Mouse (Mus musculus) layer of hippocampus, adult 9-11 months (tissue): ENCODE results near the gene Fam98c.
A peak's percentile ranks its signal among the peaks of the same experiment; 100 is the strongest.
"Not testable (repeated sequence)": the region's sequence is repeated elsewhere in the genome, so short reads cannot be mapped to it uniquely, and the experiment has no call there.

Source experiments
- DNase-seq: peaks from one replicate; pipeline ENCODE4 v3.0.0; 2022

Fam98c gene

DNA sequence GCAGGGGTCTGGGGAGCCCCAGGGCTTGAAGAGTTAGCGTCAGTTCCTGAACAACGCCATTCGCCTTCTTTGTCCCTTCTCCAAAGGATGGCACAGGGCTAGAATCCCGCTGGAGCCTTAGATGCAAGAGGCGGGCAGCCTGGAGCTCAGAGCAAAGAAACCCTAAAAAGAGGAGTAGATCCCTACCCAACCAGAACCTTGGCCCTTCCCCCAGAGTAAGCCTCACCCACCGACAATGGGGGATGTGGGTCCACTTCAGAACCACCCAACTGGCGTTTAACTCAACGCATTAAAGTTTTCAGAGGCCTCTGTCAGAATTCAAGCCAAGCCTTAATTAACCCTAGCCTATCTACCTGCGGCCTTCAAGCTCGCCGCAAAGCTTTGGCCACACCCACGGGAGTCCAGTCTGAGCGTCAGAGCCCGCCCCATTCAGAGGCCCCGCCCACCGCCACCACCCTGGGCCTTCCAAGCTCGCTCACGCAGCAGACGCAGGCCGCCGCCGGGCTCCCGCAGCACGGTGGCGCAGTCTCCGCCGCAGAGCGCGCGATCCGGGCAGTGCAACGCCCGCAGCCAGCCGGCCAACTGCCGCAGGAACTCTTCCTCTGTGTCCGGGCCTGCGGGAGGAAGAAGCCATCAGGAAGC, 717 bp downstream of the Fam98c start:
- DNase-seq, result peak; percentile 90

- no peak for DNase-seq
Measured at GRCm38 (mm10) chr7:29154018-29154720, 1.9 kb downstream of the Fam98c start.

DNA sequence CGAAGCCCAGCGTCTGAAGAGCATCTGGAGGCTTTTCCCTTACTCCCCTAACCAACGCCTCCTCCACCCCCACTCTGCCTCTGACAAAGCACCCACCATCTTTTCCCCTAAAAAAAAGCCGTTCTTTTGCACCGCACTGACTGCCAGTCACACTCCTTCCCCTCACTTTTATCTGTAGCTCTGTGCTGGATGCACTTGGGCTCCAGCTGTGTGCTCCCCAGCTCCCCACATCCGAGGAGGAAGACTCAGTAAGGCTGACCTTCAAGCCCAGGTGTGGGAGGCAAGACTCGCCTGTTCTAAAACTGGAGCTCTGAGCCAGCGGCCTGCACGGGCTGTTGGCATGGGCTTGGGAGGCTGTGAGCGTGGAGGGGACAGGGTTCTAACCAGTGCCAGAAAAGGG, 4.5 kb downstream of the Fam98c start:
- no peak for DNase-seq

GRCm38 (mm10) chr7:29148771-29149170, 7.3 kb downstream of the Fam98c start:
- no peak for DNase-seq

GRCm38 (mm10) chr7:29146625-29147367, 9.2 kb downstream of the Fam98c start:
- no peak for DNase-seq

- DNase-seq, result no peak
Measured at GRCm38 (mm10) chr7:29144006-29144405, 12.0 kb downstream of the Fam98c start.

GRCm38 (mm10) chr7:29141416-29141815, 14.6 kb downstream of the Fam98c start:
- no peak for DNase-seq

GRCm38 (mm10) chr7:29139237-29139636, 16.8 kb downstream of the Fam98c start:
- not testable (repeated sequence) for DNase-seq

- no peak for DNase-seq
Measured at GRCm38 (mm10) chr7:29137429-29137828, 18.6 kb downstream of the Fam98c start.

DNA sequence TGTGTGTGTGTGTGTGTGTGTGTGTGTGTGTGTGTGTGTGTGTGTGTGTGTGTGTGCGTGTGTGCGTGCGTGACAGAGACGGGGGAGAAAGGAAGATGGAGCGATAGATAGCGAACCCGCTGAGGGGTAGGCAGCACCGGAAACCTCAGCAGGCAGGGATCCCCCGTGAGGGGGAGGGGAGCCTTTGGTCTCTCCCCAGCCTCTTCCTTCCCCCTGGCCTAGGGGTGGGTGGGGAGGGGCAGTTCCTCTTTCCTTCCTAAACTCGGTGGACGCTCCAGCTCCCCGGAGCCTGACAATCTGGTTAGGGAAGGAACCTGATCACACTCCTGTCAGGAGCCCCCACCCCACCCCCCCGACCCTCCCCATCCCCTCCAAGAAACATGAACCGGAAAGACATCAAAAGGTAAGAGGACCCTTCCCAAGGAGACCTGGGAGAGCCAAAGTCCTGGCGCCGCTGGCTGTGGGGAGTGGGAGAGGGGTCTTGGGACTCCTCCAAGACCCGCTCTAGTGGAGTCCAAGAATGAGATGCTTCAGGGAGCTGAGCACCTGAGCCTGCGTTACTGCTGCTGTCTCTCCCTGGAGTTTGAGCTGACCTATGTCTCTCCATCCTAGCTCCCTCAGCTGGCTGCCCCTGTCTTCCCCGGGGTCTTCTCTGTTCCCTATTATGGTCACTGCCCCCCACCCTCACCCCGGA, 21.2 kb downstream of the Fam98c start, which contains the start of gene Rasgrp4:
Gene Rasgrp4 (plus strand): TSS at position 159 of the 694 bp plus-strand sequence.
- no peak for DNase-seq

DNA sequence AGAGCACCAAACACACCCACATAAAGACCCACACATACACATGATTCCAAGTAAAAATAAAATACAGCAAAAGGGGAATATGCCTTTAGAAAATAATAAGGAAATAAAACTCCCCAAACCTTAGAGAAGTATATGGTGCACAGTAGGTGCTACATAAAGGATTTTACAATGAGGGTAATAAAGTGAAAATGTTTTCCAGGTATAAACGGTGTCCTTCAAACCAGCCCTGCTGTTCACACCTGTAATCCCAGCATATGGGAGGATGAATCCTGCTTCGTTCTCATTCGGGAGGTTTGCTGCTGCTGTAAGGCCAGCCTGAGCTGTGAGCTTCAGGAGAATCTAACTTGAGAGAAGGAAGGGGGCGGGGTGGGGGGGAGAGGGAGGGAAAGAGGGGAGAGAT, 21.8 kb downstream of the Fam98c start:
- DNase-seq, result no peak

- no peak for DNase-seq
Measured at GRCm38 (mm10) chr7:29128725-29129124, 27.3 kb downstream of the Fam98c start.

DNA sequence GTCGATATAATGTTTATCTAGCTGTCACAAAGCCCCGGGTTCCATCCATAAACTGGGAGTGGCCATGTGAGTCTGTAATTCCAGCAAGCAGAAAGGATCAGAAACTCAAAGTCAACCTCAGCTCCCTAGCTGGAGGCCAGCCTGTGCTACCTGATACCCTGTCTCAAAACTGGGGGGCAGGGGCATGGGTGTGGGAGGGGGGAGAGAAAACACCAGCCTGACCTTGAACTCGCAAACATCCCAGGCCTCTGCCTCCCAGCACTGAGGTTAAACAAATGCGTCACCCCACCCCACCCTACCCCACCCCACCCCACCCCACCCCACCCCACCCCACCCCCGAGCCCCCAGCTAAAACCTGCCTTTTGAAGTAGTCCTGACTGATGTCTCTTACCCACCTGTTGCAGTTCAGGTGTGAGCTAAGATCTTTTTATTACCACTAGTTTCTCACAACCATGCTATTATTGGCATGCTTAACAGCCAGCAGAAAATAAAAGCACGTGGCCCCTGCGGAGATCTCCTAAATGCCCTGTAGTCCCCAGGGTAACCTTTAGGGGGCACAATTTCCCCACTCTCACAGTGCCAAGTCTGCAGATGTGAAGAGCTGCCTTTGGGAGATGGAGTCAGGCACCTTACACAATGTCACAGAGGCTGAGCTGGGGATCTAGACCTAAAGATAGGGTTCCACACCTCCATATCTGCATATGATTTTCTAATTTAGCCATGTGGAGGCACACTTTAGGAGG, 29.7 kb downstream of the Fam98c start:
- no peak for DNase-seq

GRCm38 (mm10) chr7:29124970-29125369, 31.1 kb downstream of the Fam98c start, which contains the start of gene Ryr1:
Gene Ryr1 (minus strand): TSS chr7:29125179.
- no peak for DNase-seq

GRCm38 (mm10) chr7:29123531-29124358, 32.3 kb downstream of the Fam98c start:
- DNase-seq, result no peak

DNA sequence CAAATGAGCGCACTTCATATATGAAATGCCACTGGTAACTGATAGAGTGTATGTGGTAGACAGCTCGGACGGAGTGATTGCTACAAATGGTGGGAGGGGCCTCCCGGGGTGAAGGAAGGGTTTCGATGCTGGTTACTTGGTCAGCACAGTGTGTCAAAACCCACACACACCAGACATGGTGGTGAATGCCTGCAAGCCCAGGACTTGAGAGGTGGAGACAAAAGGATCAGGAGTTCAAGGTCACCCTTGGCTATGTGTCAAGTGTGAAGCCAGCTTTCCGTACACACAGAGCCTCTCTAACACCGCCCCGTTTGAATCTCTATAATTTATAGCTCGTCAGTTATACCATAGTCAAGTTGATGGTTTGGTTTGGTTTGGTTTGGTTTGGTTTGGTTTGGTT, 33.2 kb downstream of the Fam98c start:
- DNase-seq, result no peak

DNA sequence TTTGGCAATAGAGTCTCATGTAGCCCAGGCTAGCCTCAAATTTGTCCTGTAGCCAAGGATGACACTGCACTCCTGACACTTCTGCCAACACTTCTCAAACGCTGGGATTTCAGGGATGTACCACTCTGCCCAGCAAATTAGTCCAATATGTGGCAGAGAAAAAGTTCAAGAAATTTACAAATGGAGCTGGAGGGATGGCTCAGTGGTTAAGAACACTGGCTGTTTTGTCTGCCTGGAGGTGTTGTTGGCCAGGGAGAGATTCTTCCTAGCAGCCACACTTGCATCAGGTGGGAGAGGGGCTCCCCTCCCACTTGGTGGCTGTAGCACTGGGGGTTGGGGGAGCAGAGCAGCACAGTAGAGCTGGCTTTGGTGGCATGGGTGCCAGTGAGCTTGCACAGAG, 36.5 kb downstream of the Fam98c start:
- DNase-seq, result no peak

DNA sequence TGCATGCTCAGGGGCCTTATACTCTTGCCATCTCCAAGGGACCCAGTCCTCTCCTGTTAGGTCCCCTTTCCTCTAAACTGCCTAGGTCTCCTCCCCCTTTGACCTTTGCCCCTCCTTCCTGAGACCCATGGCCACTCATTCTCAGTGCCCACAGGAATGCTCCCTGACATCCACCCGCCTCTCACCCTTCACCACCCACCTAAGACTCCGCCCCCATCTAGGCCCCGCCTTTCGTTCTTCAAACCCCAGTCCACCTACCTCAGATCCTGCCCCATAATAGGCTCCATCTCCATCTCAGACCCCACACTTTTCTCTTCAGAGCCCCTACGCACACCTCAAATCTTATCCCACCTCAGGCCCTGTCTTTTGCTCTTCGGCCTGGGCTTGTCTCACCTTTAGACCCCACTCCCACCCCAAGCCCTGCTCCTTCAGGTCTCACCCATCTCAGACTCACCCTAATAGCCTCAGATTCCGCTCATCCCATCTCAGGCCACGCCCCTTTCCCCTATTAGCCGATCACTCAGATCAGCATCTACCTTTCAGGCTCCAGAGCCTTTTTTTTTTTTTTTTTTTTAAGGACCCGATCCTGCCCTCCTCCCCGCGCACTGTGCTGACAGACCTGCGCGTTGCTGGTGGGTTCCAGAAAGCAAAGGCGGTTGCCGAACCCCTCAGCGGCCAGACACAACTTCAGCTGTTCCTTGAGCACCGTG, 37.7 kb downstream of the Fam98c start:
- no peak for DNase-seq

DNA sequence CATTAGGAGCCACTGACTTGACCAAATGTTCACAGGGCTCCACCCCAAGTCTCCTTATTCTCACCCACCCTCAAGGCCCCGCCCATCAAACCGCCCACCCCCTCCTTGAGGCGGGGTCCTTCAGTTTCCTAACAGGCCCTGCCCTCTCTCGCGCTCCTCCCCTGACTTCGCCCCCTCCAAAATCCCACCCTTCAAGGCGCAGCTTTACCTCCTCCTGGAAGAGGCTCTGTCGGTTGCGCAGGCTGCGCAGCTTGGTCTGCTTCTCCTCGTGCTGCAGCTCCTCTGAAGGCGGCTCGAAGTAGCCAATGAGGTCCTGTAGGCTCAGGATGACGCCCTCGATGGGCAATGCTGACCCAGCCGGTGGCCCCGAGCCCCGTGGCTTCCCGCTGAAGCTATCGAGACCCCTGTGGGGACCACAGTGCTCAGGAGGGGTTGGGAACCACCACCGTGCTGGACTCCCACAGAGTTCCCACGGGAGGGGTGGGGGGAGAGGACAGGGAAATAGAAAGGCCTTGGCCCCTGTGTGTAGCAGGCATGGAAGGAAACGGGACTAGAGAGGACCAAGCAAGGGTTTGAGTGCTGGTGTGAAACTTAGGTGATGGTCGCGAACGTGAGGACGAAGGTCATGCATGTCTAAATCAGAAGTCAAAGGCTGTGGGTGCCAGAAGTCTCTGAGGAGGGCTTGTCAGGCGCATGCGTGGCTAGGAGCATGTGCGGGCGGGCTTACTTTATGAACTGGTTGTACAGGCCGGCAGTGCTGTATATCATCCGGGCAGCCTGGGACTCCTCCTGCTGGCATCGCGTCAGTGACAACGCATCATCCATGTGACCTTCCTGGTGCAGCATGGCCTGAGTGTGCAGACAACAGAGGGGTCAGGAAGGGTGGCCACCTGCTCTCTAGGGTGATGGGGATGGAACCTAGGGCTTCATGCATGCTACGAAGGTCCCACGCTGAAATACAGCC, 46.8 kb downstream of the Fam98c start:
- DNase-seq, result peak; percentile 18
